Mouse (Mus musculus) C2C12 (cell line): Measurements from ENCODE around the gene Trip10.

Experiments used
- CEBPB ChIP-seq: IDR thresholded peaks from one replicate; pipeline ENCODE4 v1.6.1; 2011; ENCODE audit warnings: low read depth, mild to moderate bottlenecking, control low read depth, moderate library complexity
- CTCF ChIP-seq: IDR thresholded peaks from one replicate; pipeline ENCODE4 v1.5.1; 2011; ENCODE audit not compliant: control insufficient read depth, insufficient read depth, insufficient read length
- FOSL1 ChIP-seq: IDR thresholded peaks from one replicate; pipeline ENCODE4 v1.8.0; 2011; ENCODE audit warnings: mild to moderate bottlenecking, low read length; ENCODE audit not compliant: poor library complexity, insufficient read depth, severe bottlenecking
- MAX ChIP-seq: IDR thresholded peaks from one replicate; pipeline ENCODE4 v1.6.1; 2011; ENCODE audit warnings: mild to moderate bottlenecking, control low read depth
- MYOD1 ChIP-seq: IDR thresholded peaks from one replicate; pipeline ENCODE4 v1.6.1; 2011; ENCODE audit warnings: low read depth; ENCODE audit not compliant: control insufficient read depth, insufficient read length
- USF1 ChIP-seq: IDR thresholded peaks from one replicate; pipeline ENCODE4 v1.6.1; 2011; ENCODE audit warnings: low read depth, mild to moderate bottlenecking, control low read depth, moderate library complexity

DNA sequence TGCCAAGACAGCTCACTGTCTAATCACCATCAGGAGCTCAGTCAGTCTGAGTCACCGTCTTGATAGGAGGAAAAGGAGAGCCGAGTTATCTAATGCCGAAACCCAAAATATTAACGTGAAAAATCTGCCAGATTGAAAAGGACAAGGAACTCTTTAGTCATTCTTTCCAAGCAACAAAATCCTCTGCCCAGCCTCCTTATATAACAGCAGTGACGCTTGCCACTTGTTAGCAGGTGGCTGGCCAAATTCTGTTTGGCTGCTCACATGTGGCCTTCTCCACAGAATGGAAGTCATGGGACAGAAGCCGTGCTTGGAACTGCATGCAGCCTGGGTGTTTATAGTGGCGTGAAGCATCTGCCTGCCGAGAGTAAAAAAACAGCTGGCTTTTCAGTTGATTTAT, 10.5 kb downstream of the Trip10 start:
- TF ChIP-seq CTCF (no peak), MYOD1 (no peak), FOSL1 (no peak), CEBPB (no peak), USF1 (no peak), MAX (no peak)
